Mouse (Mus musculus): ENCODE measurements around the gene Bnip3. TPM values are rescaled to one million over a fixed set of nuclear protein-coding genes. Genes with fewer than 3 reads are reported as not detected.
A peak's percentile ranks its signal among the peaks of the same experiment; 100 is the strongest.

Gene Bnip3
- total RNA-seq, 2 experiments from 2014 or later: 106 to 113 TPM

DNA sequence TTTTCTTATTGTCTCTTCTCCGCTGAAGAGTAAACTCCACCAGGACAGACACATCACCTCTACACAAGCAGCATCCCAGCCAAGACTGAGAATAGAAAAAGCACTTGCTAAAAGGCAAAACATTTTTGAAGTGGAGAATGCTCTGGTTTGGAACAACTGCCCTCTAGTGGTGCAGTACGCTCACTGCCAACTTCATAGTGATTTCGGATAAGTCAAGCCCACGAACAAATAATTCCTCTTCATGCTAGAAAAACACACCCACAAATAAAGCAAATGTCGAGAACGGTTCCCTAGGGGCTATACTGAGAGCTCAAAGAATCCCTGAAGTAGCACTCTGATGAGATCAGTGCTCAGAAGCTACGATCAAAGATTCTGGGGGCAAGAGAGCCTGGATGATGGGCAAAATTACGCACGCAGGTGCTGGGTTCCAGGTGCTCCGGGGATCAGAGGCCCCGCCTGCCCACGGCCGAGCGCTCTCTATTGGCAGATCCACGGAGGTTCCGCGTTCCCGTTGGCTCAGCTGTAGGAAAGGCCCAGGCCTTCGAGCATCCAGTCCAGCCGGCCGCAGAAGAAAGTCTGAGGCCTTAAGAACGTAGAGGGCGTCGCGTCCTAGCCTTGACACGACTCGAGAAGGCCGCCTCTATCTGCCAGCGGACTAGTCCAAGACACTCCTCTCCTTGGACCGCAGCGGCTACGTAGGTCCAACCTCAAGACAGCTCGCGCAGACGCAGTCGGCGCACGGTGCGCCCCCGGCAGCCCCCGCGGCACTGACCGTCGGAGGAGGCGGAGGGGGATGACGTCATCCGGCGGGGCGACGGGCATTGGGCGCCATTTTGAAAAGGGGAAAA lies 63.6 kb downstream of the Bnip3 start, which contains the start of the genes Ppp2r2d and Mapk1ip1:
Gene Ppp2r2d, plus strand, starts transcription at position 536 of the 848 bp plus-strand sequence.
Gene Mapk1ip1, minus strand, starts transcription at position 730 of the 848 bp plus-strand sequence.
- DNase-seq (ENCODE audit: low spot score in 2 of 2): peak; percentile 97

GRCm38 (mm10) chr7:138845111-138845510 lies 64.2 kb downstream of the Bnip3 start:
- DNase-seq (ENCODE audit: low spot score in 2 of 2): no peak

GRCm38 (mm10) chr7:138843421-138843820 lies 65.9 kb downstream of the Bnip3 start:
- no peak for DNase-seq (ENCODE audit: low spot score in 2 of 2)

GRCm38 (mm10) chr7:138841436-138842151 lies 67.7 kb downstream of the Bnip3 start:
- no peak for DNase-seq (ENCODE audit: low spot score in 2 of 2)

Other genes with a start within 250 kb of the Bnip3 start
- 10 to 100 TPM; 93.4 to 95.9 TPM for gene Ppp2r2d, start 63.4 kb downstream of the Bnip3 start, total RNA-seq (2021)
- gene Mapk1ip1, start 63.2 kb downstream of the Bnip3 start, total RNA-seq (2021): 10 to 100 TPM; 38.5 to 38.6 TPM
- gene Jakmip3, start 31.2 kb upstream of the Bnip3 start, total RNA-seq (2021): 10 to 100 TPM; 54.6 to 60.2 TPM
- gene Dpysl4, start 176.5 kb upstream of the Bnip3 start, total RNA-seq (2021): 100 to 1,000 TPM; 117 to 125 TPM

Measured in layer of hippocampus, postnatal 10 days (tissue).